Comparison of ENCODE assay signal across 10 mouse cellular contexts in the genomic region with DNA sequence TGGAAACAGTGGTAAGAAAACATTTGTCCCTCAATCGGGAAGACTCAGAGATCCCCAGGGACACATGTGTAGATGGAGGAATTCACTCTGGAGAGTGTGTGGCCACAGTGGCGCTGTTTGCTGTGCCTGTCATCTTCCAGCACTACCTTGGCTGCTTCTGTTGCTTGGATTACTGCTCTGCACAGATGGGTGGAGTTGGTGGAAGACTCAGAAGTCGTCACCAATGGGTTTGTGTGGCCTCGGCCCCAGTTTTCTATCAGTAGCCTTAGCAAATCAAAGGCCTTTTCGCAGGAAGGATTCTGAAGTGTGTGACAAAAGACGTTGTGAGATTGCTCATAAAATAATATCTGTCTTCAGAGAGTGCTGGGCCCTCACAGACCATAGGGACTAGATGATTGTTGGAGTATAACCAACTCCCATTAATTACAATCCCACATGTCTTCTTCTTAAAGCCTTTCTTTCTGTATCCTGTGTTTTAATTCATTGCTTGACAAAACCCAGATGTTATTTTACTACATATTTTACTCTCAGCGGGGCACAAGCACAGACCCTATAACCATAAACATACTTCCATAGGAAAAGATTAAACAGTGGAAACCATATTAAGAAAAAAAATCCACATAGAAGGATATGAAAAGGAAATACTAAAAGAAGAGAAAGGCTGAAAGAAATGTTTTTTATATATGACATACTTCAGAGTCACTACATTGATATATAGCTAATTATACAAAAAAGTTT. TPM values are rescaled to one million over a fixed set of nuclear protein-coding genes. Genes with fewer than 3 reads are reported as not detected.
DNase-seq lines count a peak whose midpoint lies in the region; ATAC-seq lines count a peak whose summit lies in the region.
"Had no signal": no experiment of that assay in that cellular context is flagged by ENCODE, and none has a peak within 500 bp of the region (broad histone marks: within the 10 kb centered on the region; RNA-seq: fewer than 3 reads in every experiment).

No protein-coding gene starts in this region.

- H3K36me3 ChIP-seq in kidney, embryonic 14.5 days (ENCODE audit: control insufficient read depth, insufficient read depth, low read length): no peaks in the 10 kb centered on the region
- no peaks in the 10 kb centered on the region for H3K36me3 ChIP-seq in intestine, embryonic 16.5 days (ENCODE audit: control insufficient read depth, insufficient read depth, low read length)
- H3K36me3 ChIP-seq: neural tube, embryonic 15.5 days had no signal

- no peak for DNase-seq in kidney, adult 11 months
- DNase-seq in 3T3-L1 (ENCODE audit: low read depth, low spot score): peak; percentile 25
- DNase-seq in forelimb bud, embryonic 11.5 days (ENCODE audit: low read depth, low spot score): peak; percentile 9
- no peak for DNase-seq in retina, postnatal 1 day
- DNase-seq in adrenal gland, postnatal 4 days (ENCODE audit: low spot score in 2 of 2): no peak
- DNase-seq: adrenal gland, postnatal 10 days had no signal

- 45% methylated on average over 7 of the region's 7 CpGs for WGBS in kidney, embryonic 14.5 days
- WGBS in intestine, embryonic 16.5 days: 42% methylated on average over 7 of the region's 7 CpGs

- H3K4me1 ChIP-seq in kidney, embryonic 14.5 days (ENCODE audit: control insufficient read depth, insufficient read depth, low read length): peaks cover 3% of the 10 kb centered on the region; the same call in 1 of the 2 replicates
- H3K4me1 ChIP-seq in intestine, embryonic 16.5 days (ENCODE audit: control insufficient read depth, insufficient read depth, low read length): 0 out of 2 replicates have a peak, but pooled peaks cover 4% of the 10 kb centered on the region
- H3K4me1 ChIP-seq: neural tube, embryonic 15.5 days had no signal

- ATAC-seq in kidney, embryonic 14.5 days (ENCODE audit: low FRiP score, low TSS enrichment): peak; percentile 67; the same call in 1 of the 2 replicates
- peak; percentile 46; the same call in 1 of the 2 replicates for ATAC-seq in intestine, embryonic 16.5 days
- ATAC-seq in monocyte, adult 5-6 weeks (replicated peaks; ENCODE audit: insufficient number of reproducible peaks, low FRiP score, low TSS enrichment, poor library complexity, severe bottlenecking): no peak

- no peaks in the 10 kb centered on the region for H3K27me3 ChIP-seq in kidney, embryonic 14.5 days (ENCODE audit: control insufficient read depth, insufficient read depth, low read length)
- no peaks in the 10 kb centered on the region for H3K27me3 ChIP-seq in intestine, embryonic 16.5 days (replicated peaks; ENCODE audit: control insufficient read depth, insufficient read depth, low read length)
- H3K27me3 ChIP-seq: neural tube, embryonic 15.5 days had no signal

- peak overlapping the region; percentile 76 for H3K27ac ChIP-seq in kidney, embryonic 14.5 days (ENCODE audit: low read depth, low read length)
- peak overlapping the region; percentile 41; the same call in 1 of the 2 replicates for H3K27ac ChIP-seq in intestine, embryonic 16.5 days (ENCODE audit: low read length)
- H3K27ac ChIP-seq: neural tube, embryonic 15.5 days had no signal

- no peak overlapping the region; the same call in 1 of the 2 replicates for H3K4me2 ChIP-seq in kidney, embryonic 14.5 days (replicated peaks; ENCODE audit: low read depth, low read length)
- H3K4me2 ChIP-seq in intestine, embryonic 16.5 days (ENCODE audit: low read depth, low read length): no peak overlapping the region
- H3K4me2 ChIP-seq: neural tube, embryonic 15.5 days had no signal

- H3K9ac ChIP-seq in kidney, embryonic 14.5 days (ENCODE audit: low read depth, low read length): no peak overlapping the region
- H3K9ac ChIP-seq in intestine, embryonic 16.5 days (ENCODE audit: low read depth, low read length): no peak overlapping the region
- H3K9ac ChIP-seq: neural tube, embryonic 15.5 days had no signal

- H3K9me3 ChIP-seq in kidney, embryonic 14.5 days (ENCODE audit: control insufficient read depth, low read length): no peaks in the 10 kb centered on the region
- no peaks in the 10 kb centered on the region for H3K9me3 ChIP-seq in intestine, embryonic 16.5 days (ENCODE audit: control insufficient read depth, low read length)
- H3K9me3 ChIP-seq: neural tube, embryonic 15.5 days had no signal

- no peak overlapping the region for H3K4me3 ChIP-seq in kidney, embryonic 14.5 days (ENCODE audit: low read length)
- H3K4me3 ChIP-seq in intestine, embryonic 16.5 days (ENCODE audit: low read length): no peak overlapping the region
- H3K4me3 ChIP-seq: neural tube, embryonic 15.5 days had no signal

RNA-seq across cellular contexts. Expression of a gene that starts 48.4 kb away (rescaled TPM):
- 25.2 and 33.8 TPM in 2 replicates for polyA plus RNA-seq in kidney, embryonic 14.5 days (2014; fragmentation: Nextera tagmentation; extraction: Ambion mirVana)
- polyA plus RNA-seq in intestine, embryonic 16.5 days (2015; fragmentation: Nextera tagmentation; extraction: Ambion mirVana): 17.9 and 19.3 TPM in 2 replicates
- not detected in 3 replicates for total RNA-seq in monocyte, adult 5-6 weeks (2017)
- 10 to 100 TPM; 36.8 to 46.8 TPM for total RNA-seq in adrenal gland, postnatal 4 days (2021)

Comparison
In these comparisons a context has a peak if more than half of its experiments do, and no peak if none do; other contexts are left out.
1. DNase-seq: peak in 3T3-L1 (single experiment) and forelimb bud, embryonic 11.5 days (single experiment); none in kidney, adult 11 months (single experiment), retina, postnatal 1 day (single experiment) and adrenal gland, postnatal 4 days (0 of 2).
2. RNA of a gene that starts 48.4 kb away (total RNA-seq): 36.8 to 46.8 TPM in adrenal gland, postnatal 4 days; not detected in monocyte, adult 5-6 weeks; every median in the first group is over 10 times any median in the second.